Mouse (Mus musculus) thymus, adult 2 months (tissue): Measurements from ENCODE around the gene Actn1.

Experiments used
- CTCF ChIP-seq: fragments of 200-500 bp; IDR thresholded peaks from 2 replicates; pipeline ENCODE4 v1.5.1; 2012; ENCODE audit warnings: mild to moderate bottlenecking, control low read depth, low read length, moderate library complexity, borderline replicate concordance; ENCODE audit not compliant: control insufficient read depth, poor library complexity, insufficient read depth; ENCODE audit errors: extremely low read depth
- POLR2A ChIP-seq: fragments of 200-500 bp; IDR thresholded peaks from 2 replicates; pipeline ENCODE4 v1.6.1; 2012; ENCODE audit warnings: mild to moderate bottlenecking, low read length, control low read depth, moderate library complexity; ENCODE audit not compliant: control insufficient read depth, poor library complexity, insufficient read depth; ENCODE audit errors: extremely low read depth

DNA sequence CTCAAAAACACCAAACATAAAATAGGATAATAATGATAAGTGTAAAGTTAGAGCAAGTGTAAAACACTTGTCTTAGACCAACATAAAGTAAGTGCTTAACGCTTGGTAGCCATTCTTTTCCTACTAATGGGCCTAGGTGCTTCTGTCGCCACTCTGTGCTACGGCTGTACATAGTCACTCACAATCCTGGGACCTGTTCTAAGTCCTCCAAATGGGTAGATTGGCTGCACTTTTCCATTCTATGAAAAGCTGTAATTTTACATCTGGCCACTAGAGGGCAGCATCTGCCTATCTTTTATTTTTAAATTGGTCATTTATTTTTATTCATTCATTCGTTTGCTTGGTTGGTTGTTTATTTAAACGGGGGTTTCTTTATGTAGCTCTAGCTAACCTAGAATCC, 102.5 kb downstream of the Actn1 start:
- TF ChIP-seq CTCF (no peak), POLR2A (no peak)
